Mouse (Mus musculus): ENCODE measurements at regions not wholly inside any gene's neighbourhood (a gene's known extent, or its start where the extent isn't known, plus 50 kb on each side); places are given as distances from the start of the nearest gene placed in this dataset.

DNA sequence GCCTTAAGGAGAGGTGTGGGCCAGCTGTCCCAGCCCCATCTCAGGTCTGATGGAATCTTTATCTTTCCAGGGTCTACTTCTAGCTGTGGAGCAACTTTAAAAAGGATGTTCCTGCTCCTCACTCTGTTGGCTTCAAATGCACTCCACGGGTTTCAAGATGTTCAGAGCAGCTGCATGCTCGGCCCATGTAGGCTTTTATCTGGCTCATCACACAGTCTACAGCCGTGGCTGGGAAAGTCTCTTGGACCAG is 61.2 kb upstream of the Cpm start:
- no peak overlapping the region for H3K4me2 ChIP-seq (ENCODE audit: low read depth, low read length)
- H3K4me1 ChIP-seq (ENCODE audit: control insufficient read depth, insufficient read depth, low read length), result peaks cover 12% of the 10 kb centered on the region
- H3K27ac ChIP-seq (ENCODE audit: low read length), result no peak overlapping the region
- no peak for ATAC-seq (ENCODE audit: insufficient read depth, low FRiP score)
- no peaks in the 10 kb centered on the region for H3K27me3 ChIP-seq (ENCODE audit: control insufficient read depth, insufficient read depth, low read length)
- 87% methylated on average over 3 of the region's 3 CpGs for WGBS
- no peak overlapping the region for H3K4me3 ChIP-seq (replicated peaks; ENCODE audit: low read length)
- H3K9ac ChIP-seq (ENCODE audit: low read length), result no peak overlapping the region
- H3K9me3 ChIP-seq (replicated peaks; ENCODE audit: control insufficient read depth, low read length), result no peaks in the 10 kb centered on the region; the same call in 1 of the 2 replicates
- H3K36me3 ChIP-seq (ENCODE audit: control insufficient read depth, insufficient read depth, low read length), result no peaks in the 10 kb centered on the region

DNA sequence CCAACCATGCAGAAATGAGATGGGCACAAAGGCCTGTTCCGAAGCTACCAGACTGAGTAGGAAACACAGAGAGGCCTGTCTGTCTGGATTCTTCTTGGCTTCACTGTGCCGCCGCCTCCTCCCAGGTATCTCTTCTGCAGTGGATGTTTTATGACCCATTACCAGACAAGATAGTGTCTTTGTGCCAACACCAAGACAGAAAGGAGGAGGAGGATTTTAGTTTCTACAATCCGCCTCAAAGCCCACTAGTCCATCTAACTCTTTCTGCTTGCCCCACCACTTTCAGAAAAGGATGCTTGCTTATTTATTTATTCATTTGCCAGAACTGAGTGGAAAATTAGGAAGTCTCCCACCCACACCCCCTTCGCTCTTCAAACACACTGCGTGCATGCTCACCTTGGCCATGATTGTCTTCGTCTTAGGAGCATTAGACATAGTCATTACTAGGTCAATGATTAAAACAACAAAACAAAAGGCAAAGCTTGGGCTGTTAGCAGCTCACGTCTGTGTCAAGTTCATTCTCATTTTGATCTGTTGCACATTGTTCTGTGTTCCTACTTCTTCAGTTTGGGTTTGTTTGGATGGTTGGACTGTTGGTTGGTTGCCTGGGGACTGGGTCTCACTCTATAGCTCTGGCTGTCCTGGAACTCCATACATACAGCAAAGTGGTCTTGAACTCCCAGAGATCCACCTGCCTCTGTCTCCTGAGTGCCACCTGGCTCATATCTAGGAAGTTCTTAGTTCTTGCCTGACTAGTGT is 61.7 kb upstream of the Cpm start:
- Histone ChIP-seq H3K27me3 (ENCODE audit: control insufficient read depth, insufficient read depth, low read length) (no peaks in the 10 kb centered on the region), H3K9me3 (replicated peaks; ENCODE audit: control insufficient read depth, low read length) (no peaks in the 10 kb centered on the region; the same call in 1 of the 2 replicates), H3K4me3 (replicated peaks; ENCODE audit: low read length) (no peak overlapping the region), H3K9ac (ENCODE audit: low read length) (no peak overlapping the region), H3K36me3 (ENCODE audit: control insufficient read depth, insufficient read depth, low read length) (no peaks in the 10 kb centered on the region), H3K4me1 (ENCODE audit: control insufficient read depth, insufficient read depth, low read length) (peaks cover 12% of the 10 kb centered on the region), H3K27ac (ENCODE audit: low read length) (no peak overlapping the region), H3K4me2 (ENCODE audit: low read depth, low read length) (no peak overlapping the region)
- no peak for ATAC-seq (ENCODE audit: insufficient read depth, low FRiP score)
- WGBS, result 89% methylated on average over 8 of the region's 8 CpGs

GRCm38 (mm10) chr10:117566648-117567378 is 62.5 kb upstream of the Cpm start:
- H3K27ac ChIP-seq (ENCODE audit: low read length), result no peak overlapping the region
- 85% methylated on average over 8 of the region's 8 CpGs for WGBS
- no peak for ATAC-seq (ENCODE audit: insufficient read depth, low FRiP score)

GRCm38 (mm10) chr10:117566204-117566603 is 63.1 kb upstream of the Cpm start:
- no peak overlapping the region for H3K4me3 ChIP-seq (replicated peaks; ENCODE audit: low read length)
- no peak overlapping the region for H3K9ac ChIP-seq (ENCODE audit: low read length)
- H3K36me3 ChIP-seq (ENCODE audit: control insufficient read depth, insufficient read depth, low read length), result no peaks in the 10 kb centered on the region
- H3K27ac ChIP-seq (ENCODE audit: low read length), result no peak overlapping the region
- peaks cover 4% of the 10 kb centered on the region; the same call in 1 of the 2 replicates for H3K4me1 ChIP-seq (ENCODE audit: control insufficient read depth, insufficient read depth, low read length)
- H3K4me2 ChIP-seq (ENCODE audit: low read depth, low read length), result no peak overlapping the region
- ATAC-seq (ENCODE audit: insufficient read depth, low FRiP score), result no peak
- no peaks in the 10 kb centered on the region; the same call in 1 of the 2 replicates for H3K9me3 ChIP-seq (replicated peaks; ENCODE audit: control insufficient read depth, low read length)
- no peaks in the 10 kb centered on the region for H3K27me3 ChIP-seq (ENCODE audit: control insufficient read depth, insufficient read depth, low read length)
- 88% methylated on average over 3 of the region's 3 CpGs for WGBS

More at GRCm38 (mm10) chr10:117566648-117567378, 62.5 kb upstream of the Cpm start:
- Histone ChIP-seq H3K4me2 (ENCODE audit: low read depth, low read length) (no peak overlapping the region), H3K4me1 (ENCODE audit: control insufficient read depth, insufficient read depth, low read length) (peaks cover 6% of the 10 kb centered on the region; the same call in 1 of the 2 replicates), H3K36me3 (ENCODE audit: control insufficient read depth, insufficient read depth, low read length) (no peaks in the 10 kb centered on the region), H3K27me3 (ENCODE audit: control insufficient read depth, insufficient read depth, low read length) (no peaks in the 10 kb centered on the region), H3K9ac (ENCODE audit: low read length) (no peak overlapping the region), H3K9me3 (replicated peaks; ENCODE audit: control insufficient read depth, low read length) (no peaks in the 10 kb centered on the region; the same call in 1 of the 2 replicates), H3K4me3 (replicated peaks; ENCODE audit: low read length) (no peak overlapping the region)

- Histone ChIP-seq H3K36me3 (ENCODE audit: control insufficient read depth, insufficient read depth, low read length) (no peaks in the 10 kb centered on the region), H3K4me2 (ENCODE audit: low read depth, low read length) (no peak overlapping the region), H3K4me3 (replicated peaks; ENCODE audit: low read length) (no peak overlapping the region), H3K27ac (ENCODE audit: low read length) (no peak overlapping the region), H3K9ac (ENCODE audit: low read length) (no peak overlapping the region), H3K27me3 (ENCODE audit: control insufficient read depth, insufficient read depth, low read length) (no peaks in the 10 kb centered on the region), H3K4me1 (ENCODE audit: control insufficient read depth, insufficient read depth, low read length) (no peaks in the 10 kb centered on the region), H3K9me3 (replicated peaks; ENCODE audit: control insufficient read depth, low read length) (no peaks in the 10 kb centered on the region; the same call in 1 of the 2 replicates)
- WGBS, result 91% methylated on average over 4 of the region's 4 CpGs
- ATAC-seq (ENCODE audit: insufficient read depth, low FRiP score), result no peak
Measured at GRCm38 (mm10) chr10:117565529-117566086, 63.7 kb upstream of the Cpm start.

DNA sequence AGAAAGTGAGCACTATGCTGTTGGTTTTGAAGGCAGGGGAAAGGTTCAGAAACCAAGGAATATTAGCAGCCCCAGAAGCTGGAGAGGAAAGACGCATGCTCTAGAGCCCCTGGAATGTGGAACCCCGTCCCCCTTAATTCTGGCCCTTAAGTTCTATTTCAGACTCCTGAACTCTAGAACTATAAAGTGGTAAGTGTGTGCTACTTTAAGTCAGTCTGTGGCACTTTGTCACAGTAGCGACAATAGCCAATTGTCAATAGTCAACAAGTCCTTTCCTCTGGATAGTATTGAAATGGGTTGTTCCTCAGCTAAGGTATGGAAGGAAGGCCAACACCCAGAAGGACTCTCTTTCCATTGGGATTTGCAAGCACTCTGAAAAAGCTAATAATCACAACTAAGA is 64.2 kb upstream of the Cpm start:
- ATAC-seq (ENCODE audit: insufficient read depth, low FRiP score), result no peak

DNA sequence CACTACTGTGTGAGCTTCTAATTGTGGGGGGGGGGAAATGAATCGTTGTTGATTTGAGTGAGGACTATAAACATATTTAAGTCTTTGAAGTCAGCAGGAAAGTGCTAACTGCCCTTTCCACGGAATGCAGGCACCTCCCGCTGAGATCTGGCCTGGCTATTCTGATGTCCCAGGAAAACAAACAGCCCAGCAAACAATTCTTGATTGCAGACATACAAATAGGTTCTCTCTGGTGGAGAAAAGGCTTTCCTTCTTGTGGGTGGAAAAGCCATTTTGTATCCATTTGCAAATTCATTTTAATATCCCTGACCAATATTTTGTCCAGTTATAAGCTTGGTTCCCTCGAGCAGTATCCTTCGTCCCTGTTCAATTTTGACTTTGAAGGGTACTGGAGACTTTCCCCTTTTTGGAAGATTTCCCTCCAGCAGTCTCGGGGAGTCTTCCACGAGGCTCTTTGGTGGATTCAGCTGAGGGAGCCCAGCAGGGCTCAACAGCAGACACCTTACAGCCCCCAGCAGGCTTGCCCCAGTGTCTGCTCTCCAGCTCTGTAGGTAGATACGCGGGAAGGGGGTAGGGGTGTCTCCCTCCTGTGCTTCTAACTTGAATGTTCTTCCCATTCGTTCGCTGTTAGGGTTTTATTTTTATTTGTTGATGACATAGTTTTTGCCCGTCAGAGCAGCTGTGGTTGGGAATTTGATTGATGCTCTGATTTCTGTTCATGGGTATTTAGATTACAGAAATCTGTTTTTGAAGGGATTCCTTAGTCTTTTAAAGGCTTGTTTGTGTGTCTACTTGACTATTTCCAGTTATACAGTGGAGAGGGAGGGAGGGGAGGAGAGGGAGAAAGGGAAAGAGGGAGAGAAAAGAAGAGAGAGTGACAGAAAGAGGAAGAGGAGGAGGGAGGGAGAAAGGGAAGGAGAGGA is 64.9 kb upstream of the Cpm start:
- Histone ChIP-seq H3K4me1 (ENCODE audit: control insufficient read depth, insufficient read depth, low read length) (no peaks in the 10 kb centered on the region), H3K9ac (ENCODE audit: low read length) (no peak overlapping the region), H3K27me3 (ENCODE audit: control insufficient read depth, insufficient read depth, low read length) (no peaks in the 10 kb centered on the region), H3K4me3 (replicated peaks; ENCODE audit: low read length) (no peak overlapping the region), H3K27ac (ENCODE audit: low read length) (no peak overlapping the region), H3K9me3 (replicated peaks; ENCODE audit: control insufficient read depth, low read length) (no peaks in the 10 kb centered on the region; the same call in 1 of the 2 replicates), H3K4me2 (ENCODE audit: low read depth, low read length) (no peak overlapping the region), H3K36me3 (ENCODE audit: control insufficient read depth, insufficient read depth, low read length) (no peaks in the 10 kb centered on the region)
- no peak for ATAC-seq (ENCODE audit: insufficient read depth, low FRiP score)
- WGBS, result 43% methylated on average over 12 of the region's 12 CpGs

More for the DNA sequence above, 64.2 kb upstream of the Cpm start:
- H3K27me3 ChIP-seq (ENCODE audit: control insufficient read depth, insufficient read depth, low read length), result no peaks in the 10 kb centered on the region
- no peak overlapping the region for H3K27ac ChIP-seq (ENCODE audit: low read length)
- H3K9me3 ChIP-seq (replicated peaks; ENCODE audit: control insufficient read depth, low read length), result no peaks in the 10 kb centered on the region; the same call in 1 of the 2 replicates
- H3K4me1 ChIP-seq (ENCODE audit: control insufficient read depth, insufficient read depth, low read length), result no peaks in the 10 kb centered on the region
- H3K4me3 ChIP-seq (replicated peaks; ENCODE audit: low read length), result no peak overlapping the region
- H3K9ac ChIP-seq (ENCODE audit: low read length), result no peak overlapping the region
- WGBS, result 86% methylated on average over 3 of the region's 3 CpGs
- no peak overlapping the region for H3K4me2 ChIP-seq (ENCODE audit: low read depth, low read length)
- no peaks in the 10 kb centered on the region for H3K36me3 ChIP-seq (ENCODE audit: control insufficient read depth, insufficient read depth, low read length)

DNA sequence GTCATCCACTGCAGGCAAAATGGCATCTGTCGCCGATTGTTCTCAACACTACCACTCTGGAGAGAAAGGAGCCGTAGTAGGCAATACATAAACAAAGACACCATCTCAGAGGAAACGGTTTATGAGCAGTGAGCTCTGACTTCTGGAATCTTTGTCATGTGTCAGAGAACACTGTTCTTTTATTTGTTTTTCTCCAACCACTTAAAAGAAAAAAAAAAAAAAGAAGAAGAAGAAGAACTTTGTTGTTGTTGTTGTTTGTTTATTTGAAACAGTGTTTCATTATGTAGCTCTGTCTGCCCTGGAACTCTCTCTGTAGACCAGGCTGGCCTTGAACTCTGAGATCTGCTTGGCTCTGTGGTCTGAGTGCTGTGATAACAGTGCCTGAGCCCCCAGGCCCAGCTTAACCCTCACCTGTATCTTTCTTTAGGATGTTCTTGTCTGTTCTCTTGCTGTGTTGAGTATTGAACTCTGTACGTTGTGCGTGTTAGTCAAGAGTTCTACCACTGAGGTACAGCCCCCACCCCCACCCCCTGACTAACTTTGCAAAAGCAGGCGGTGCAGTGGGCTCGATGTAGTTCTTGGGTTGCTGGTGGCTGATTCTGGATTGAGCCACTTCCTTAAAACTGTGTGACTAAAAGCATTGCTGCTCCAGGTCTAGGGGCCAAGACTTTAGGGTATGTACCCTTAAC is 65.7 kb upstream of the Cpm start:
- H3K36me3 ChIP-seq (ENCODE audit: control insufficient read depth, insufficient read depth, low read length), result no peaks in the 10 kb centered on the region
- no peak for ATAC-seq (ENCODE audit: insufficient read depth, low FRiP score)
- 62% methylated on average over 8 of the region's 8 CpGs for WGBS
- H3K9me3 ChIP-seq (replicated peaks; ENCODE audit: control insufficient read depth, low read length), result no peaks in the 10 kb centered on the region; the same call in 1 of the 2 replicates
- H3K4me3 ChIP-seq (replicated peaks; ENCODE audit: low read length), result no peak overlapping the region
- no peak overlapping the region for H3K4me2 ChIP-seq (ENCODE audit: low read depth, low read length)
- H3K27me3 ChIP-seq (ENCODE audit: control insufficient read depth, insufficient read depth, low read length), result no peaks in the 10 kb centered on the region
- no peak overlapping the region for H3K9ac ChIP-seq (ENCODE audit: low read length)
- H3K27ac ChIP-seq (ENCODE audit: low read length), result no peak overlapping the region
- no peaks in the 10 kb centered on the region for H3K4me1 ChIP-seq (ENCODE audit: control insufficient read depth, insufficient read depth, low read length)
